Mouse (Mus musculus): ENCODE results near the gene Sema4b. TPM values are rescaled to one million over a fixed set of nuclear protein-coding genes. Genes with fewer than 3 reads are reported as not detected.

Sema4b gene
- total RNA-seq, 2 experiments from 2014 or later, result 1.6 to 2.5 TPM

- peak; percentile 90 for DNase-seq
Measured at GRCm38 (mm10) chr7:80268897-80269750, 82.5 kb downstream of the Sema4b start, which contains the start of gene Vps33b. Gene Vps33b (plus strand): TSS chr7:80269649.

DNA sequence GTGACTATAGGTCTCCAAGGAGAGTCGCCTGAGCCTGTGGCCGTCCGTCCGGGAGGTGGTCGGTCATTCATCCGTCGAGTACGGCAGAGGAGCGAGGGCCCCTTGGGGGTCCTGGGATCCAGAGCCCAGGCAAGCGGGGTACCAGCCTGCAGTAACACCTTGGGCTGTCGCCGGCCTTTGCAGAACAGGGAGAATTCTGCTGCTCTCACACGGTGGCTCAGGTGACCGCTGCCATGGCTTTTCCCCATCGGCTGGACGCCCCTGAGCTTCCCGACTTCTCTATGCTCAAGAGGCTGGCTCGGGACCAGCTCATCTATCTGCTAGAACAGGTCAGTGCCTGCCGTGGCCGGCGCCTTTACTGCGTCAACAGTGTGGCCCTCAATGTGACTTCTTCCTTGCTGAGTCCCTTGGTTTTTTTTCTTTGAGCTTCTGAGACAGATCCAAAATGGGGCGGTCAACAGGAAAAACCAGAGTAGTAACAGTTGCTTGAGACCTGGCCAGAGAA is 83.2 kb downstream of the Sema4b start:
- no peak for DNase-seq

DNA sequence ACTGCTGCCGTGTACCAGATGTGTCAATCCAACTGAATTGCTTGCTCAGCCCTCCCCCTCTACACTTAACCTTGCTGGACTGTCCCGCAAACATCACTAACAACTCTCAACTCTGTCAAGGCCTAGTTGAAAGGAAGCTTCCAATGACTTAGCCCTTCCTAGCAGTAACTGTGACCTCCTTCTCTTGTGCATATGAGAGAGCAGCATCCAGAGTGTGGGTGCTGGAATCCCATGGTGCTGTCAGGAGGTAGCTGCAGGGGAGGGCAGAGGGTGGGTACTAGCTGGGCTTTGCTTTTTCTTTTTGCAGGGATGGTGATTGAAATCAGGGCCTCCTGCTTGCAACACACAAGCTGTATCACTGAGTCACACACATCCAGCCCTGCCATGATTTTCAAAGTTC is 86.8 kb downstream of the Sema4b start:
- no peak for DNase-seq

Other genes with a start within 250 kb of the Sema4b start
- gene Zfp710, start 162.0 kb upstream of the Sema4b start, total RNA-seq (2021), result 10 to 100 TPM; 20.8 to 27.9 TPM
- 100 to 1,000 TPM; 102 to 256 TPM for gene Idh2, start 71.4 kb upstream of the Sema4b start, total RNA-seq (2021)
- 1 to 10 TPM; 5.8 to 8.5 TPM for gene Cib1, start 46.0 kb downstream of the Sema4b start, total RNA-seq (2021)
- gene Gdpgp1, start 46.0 kb downstream of the Sema4b start, total RNA-seq (2021), result under 1 TPM; 0.77 to 0.91 TPM
- gene Ttll13, start 59.5 kb downstream of the Sema4b start, total RNA-seq (2021), result not detected
- gene Ngrn, start 74.4 kb downstream of the Sema4b start, total RNA-seq (2021), result 10 to 100 TPM; 20.4 to 22.4 TPM
- gene Vps33b, start 82.8 kb downstream of the Sema4b start, total RNA-seq (2021), result 1 to 10 TPM; 2.9 to 3.7 TPM
- 1 to 10 TPM; 2.4 to 2.9 TPM for gene Prc1, start 107.6 kb downstream of the Sema4b start, total RNA-seq (2021)
- 1 to 10 TPM; 8.1 to 8.6 TPM for gene Rccd1, start 137.6 kb downstream of the Sema4b start, total RNA-seq (2021)
- 10 to 100 TPM; 11.6 to 12.6 TPM for gene Unc45a, start 154.2 kb downstream of the Sema4b start, total RNA-seq (2021)
- gene Hddc3, start 156.3 kb downstream of the Sema4b start, total RNA-seq (2021), result 10 to 100 TPM; 21.6 to 22.8 TPM
- 100 to 1,000 TPM; 138 to 146 TPM for gene Man2a2, start 184.5 kb downstream of the Sema4b start, total RNA-seq (2021)
- 1 to 10 TPM; 3.3 to 3.4 TPM for gene Fes, start 201.1 kb downstream of the Sema4b start, total RNA-seq (2021)
- gene Furin, start 218.6 kb downstream of the Sema4b start, total RNA-seq (2021), result 10 to 100 TPM; 38.5 to 44.8 TPM